Mouse (Mus musculus): ENCODE measurements around the gene Nop14.

DNA sequence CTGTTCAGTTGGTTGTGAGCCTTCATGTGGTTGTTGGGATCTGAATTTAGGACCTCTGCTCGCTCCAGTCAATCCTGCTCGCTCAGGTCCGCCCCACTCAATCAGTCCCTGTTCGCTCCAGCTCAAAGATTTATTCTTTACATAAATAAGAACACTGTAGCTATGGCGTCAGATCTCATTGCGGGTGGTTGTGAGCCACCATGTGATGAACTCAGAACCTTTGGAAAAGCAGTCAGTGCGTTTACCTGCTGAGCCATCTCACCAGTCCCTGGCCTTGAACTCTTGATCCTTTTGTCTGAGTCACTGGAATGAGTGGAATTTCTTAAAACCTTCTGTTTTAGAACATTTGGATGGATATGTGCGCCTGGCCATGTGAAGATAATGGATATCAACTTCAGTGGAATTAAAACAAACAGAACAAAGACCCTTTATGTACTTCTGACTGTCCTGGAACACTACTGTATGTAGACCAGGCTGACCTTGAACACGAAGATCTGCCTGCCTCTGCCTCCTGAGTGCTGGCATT, 66.7 kb downstream of the Nop14 start:
- no peak for TF ChIP-seq CTCF (conservative IDR thresholded peaks at IDR 0.05; ENCODE audit: insufficient read depth, insufficient read length, low read depth, low read length)
- no peak for TF ChIP-seq POLR2A (IDR thresholded peaks at IDR 0.05; ENCODE audit: low read depth, low read length)
